Mouse (Mus musculus) hindbrain, embryonic 15.5 days (tissue): ENCODE results near the gene Slc22a12. TPM values are rescaled to one million over a fixed set of nuclear protein-coding genes. Genes with fewer than 3 reads are reported as not detected.

Experiments
- ATAC-seq: fragments of 200-750 bp; cut with Nextera tagmentation; 2 replicates; pipeline ENCODE4 v1.8.0; 2017; ENCODE audit warnings: low read depth, moderate number of reproducible peaks, moderate TSS enrichment; ENCODE audit not compliant: low FRiP score
- H3K27ac ChIP-seq: fragments of 300-500 bp; sonication (generic); replicated peaks from 2 replicates; pipeline ENCODE4 v1.5.1; 2015; ENCODE audit warnings: mild to moderate bottlenecking, inconsistent platforms
- H3K27me3 ChIP-seq: fragments of 300-500 bp; sonication (generic); 2 replicates; pipeline ENCODE4 v1.6.1; 2015; ENCODE audit warnings: control low read depth, inconsistent platforms
- H3K36me3 ChIP-seq: fragments of 300-500 bp; sonication (generic); 2 replicates; pipeline ENCODE4 v1.6.1; 2015; ENCODE audit warnings: control low read depth, inconsistent platforms
- H3K4me1 ChIP-seq: fragments of 300-500 bp; sonication (generic); replicated peaks from 2 replicates; pipeline ENCODE4 v1.6.1; 2015; ENCODE audit warnings: control low read depth, inconsistent platforms
- H3K4me2 ChIP-seq: fragments of 300-500 bp; sonication (generic); 2 replicates; pipeline ENCODE4 v1.6.1; 2015; ENCODE audit warnings: moderate library complexity, mild to moderate bottlenecking, inconsistent platforms
- H3K4me3 ChIP-seq: fragments of 300-500 bp; sonication (generic); 2 replicates; pipeline ENCODE4 v1.5.1; 2015; ENCODE audit warnings: mild to moderate bottlenecking, inconsistent platforms
- H3K9ac ChIP-seq: fragments of 300-500 bp; sonication (generic); 2 replicates; pipeline ENCODE4 v1.6.1; 2015; ENCODE audit warnings: inconsistent platforms
- H3K9me3 ChIP-seq: fragments of 300-500 bp; sonication (generic); 2 replicates; pipeline ENCODE4 v1.6.1; 2016; ENCODE audit warnings: control low read depth, inconsistent platforms
- WGBS: fragments of 180-500 bp; shearing (Covaris S2); methylation state at CpG from one replicate; pipeline ENCODE4 v1.1.7; 2015; 5-methylcytosine and 5-hydroxymethylcytosine counted together
- polyA plus RNA-seq: library from polyadenylated mRNA; unstranded; fragments of >200 nt; fragmentation: Nextera tagmentation; extraction: Ambion mirVana; gene quantifications from 2 replicates; pipeline ENCODE4 v1.2.1, GENCODE M21; 2015

The Slc22a12 gene
- polyA plus RNA-seq, 1 experiment from 2014 or later: not detected

DNA sequence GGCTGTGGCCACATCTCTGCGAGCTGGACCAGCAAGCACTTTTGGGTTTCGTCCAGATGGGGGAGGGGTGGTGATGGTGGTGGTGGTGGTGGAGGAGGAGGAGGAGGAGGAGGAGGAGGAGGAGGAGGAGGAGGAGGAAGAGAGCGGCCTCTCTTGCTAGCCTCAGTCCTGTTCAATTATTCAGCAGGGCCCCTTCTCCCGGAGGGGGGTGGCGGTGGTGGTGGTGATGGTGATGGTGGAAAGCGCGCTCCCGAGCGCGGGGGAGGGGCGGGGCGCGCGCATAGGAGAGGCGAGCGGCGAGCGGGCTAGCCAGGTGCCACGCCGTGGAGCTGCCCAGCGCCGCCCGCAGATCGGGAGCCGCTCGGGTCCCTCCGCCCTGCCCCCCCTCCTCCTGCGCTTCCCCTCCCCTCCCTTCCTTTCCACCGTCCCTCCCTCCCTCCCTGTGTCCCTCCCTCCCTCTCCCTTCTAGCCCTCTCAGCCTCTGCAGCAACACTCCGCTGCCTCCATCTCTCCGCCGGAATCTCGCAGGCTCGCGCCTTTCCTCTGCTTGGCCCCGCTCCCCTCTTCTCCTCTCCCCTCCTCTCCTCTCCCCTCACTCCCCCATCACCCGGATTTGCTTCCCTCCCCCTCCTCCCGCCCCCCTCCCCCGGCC lies 45.6 kb downstream of the Slc22a12 start:
- Histone ChIP-seq H3K9ac (peak overlapping the region; percentile 99), H3K9me3 (no peaks in the 10 kb centered on the region), H3K4me2 (peak overlapping the region; percentile 95), H3K36me3 (no peaks in the 10 kb centered on the region), H3K4me3 (peak overlapping the region; percentile 98), H3K4me1 (peaks cover 56% of the 10 kb centered on the region), H3K27ac (peak overlapping the region; percentile 98), H3K27me3 (no peaks in the 10 kb centered on the region)
- peak; percentile 68 for ATAC-seq
- 0% methylated on average over 11 of the region's 39 CpGs for WGBS

DNA sequence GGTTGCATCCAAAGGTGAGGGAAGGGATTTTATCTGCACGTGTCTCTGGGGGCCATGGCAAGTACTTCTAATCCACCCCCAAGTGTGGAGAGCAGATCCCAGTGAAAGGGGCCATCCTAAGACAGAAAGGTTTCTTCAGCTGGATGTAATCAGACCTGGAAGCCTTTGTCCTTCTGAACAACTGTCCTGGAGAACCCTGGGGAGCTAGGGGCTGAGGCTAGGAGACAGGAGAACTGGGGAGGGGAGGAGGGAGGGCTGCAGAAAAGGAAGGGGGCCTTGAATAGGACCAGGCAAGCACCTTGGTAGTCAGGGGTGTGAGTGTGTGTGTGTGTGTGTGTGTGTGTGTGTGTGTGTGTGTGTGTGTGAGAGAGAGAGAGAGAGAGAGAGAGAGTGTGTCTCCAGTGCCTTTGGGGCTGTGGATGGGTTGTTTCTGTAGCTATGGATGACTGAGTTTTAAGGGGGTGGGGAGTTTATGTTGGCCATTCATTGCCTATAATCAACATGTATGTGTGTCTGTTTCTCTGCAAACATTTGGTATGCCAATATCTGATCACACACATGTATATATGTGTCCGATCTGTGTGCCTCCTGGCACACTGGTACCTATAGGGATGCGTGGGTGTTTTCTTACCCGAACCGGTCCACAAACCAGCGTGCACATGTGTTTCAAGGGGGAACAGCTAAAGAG lies 46.2 kb downstream of the Slc22a12 start:
- Histone ChIP-seq H3K36me3 (no peaks in the 10 kb centered on the region), H3K4me1 (peaks cover 51% of the 10 kb centered on the region), H3K27ac (peak overlapping the region; percentile 98), H3K27me3 (no peaks in the 10 kb centered on the region), H3K9ac (peak overlapping the region; percentile 49), H3K4me2 (peak overlapping the region; percentile 95), H3K9me3 (no peaks in the 10 kb centered on the region), H3K4me3 (peak overlapping the region; percentile 98)
- 3% methylated on average over 6 of the region's 6 CpGs for WGBS
- peak; percentile 19; the same call in 1 of the 2 replicates for ATAC-seq

DNA sequence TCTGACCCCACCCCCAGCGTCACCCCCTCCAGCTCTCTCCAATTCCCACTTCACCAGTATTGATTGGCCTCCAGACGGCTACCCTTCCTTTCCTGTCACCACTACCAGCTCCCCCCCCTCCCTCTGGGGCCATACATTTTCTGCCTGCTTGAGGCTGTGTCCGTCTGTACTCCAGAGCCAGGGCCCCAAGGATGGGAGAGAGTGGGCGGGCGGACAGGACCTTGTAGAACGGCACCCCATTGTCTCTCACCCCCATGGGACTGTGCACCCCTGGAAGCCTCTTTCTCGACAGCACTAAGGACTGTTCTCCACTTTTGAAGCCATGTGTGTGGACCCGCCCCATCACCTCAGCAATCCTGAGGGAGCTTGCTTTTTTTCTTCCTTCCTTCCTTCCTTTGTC lies 47.1 kb downstream of the Slc22a12 start:
- H3K27me3 ChIP-seq: no peaks in the 10 kb centered on the region
- WGBS: 31% methylated on average over 8 of the region's 8 CpGs
- peak overlapping the region; percentile 95 for H3K4me2 ChIP-seq
- no peak overlapping the region for H3K9ac ChIP-seq
- no peak for ATAC-seq
- H3K9me3 ChIP-seq: no peaks in the 10 kb centered on the region
- peak overlapping the region; percentile 98 for H3K27ac ChIP-seq
- 0 out of 2 replicates have a peak, but pooled peaks cover 3% of the 10 kb centered on the region for H3K36me3 ChIP-seq
- no peak overlapping the region for H3K4me3 ChIP-seq
- peaks cover 43% of the 10 kb centered on the region for H3K4me1 ChIP-seq

DNA sequence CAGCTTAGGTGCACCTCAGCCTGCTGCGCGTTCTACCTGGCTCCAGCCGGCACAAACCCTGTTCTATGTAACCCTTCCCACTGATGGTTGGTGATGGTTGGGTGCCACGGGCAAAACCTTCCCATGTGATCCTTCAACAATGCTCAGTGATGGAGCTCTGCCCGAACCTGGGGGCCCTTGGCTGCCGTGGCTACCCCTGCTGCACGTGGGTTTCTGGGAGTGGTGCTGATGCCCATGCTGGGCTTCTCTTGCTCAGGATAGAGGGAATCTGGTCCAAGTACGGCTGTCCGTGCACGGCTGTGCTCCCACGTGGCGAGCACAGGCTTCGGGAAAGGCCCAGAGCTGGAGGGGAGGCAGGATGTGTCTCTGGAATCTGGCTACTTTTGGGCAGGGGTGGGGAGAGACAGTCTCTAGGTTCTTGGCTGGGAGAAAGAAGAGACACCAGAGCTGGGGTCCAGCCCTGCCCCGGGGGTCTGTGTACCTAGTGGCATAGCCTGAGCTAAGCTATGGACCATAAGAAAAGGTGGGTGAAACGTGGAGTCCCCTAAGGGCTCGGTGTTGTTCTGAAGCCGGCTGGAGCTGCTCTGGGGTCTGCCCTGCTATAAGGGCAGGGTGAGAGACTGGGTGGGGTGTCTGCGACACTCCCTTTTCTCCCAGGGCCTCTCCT lies 48.2 kb downstream of the Slc22a12 start:
- H3K4me1 ChIP-seq: peaks cover 32% of the 10 kb centered on the region

DNA sequence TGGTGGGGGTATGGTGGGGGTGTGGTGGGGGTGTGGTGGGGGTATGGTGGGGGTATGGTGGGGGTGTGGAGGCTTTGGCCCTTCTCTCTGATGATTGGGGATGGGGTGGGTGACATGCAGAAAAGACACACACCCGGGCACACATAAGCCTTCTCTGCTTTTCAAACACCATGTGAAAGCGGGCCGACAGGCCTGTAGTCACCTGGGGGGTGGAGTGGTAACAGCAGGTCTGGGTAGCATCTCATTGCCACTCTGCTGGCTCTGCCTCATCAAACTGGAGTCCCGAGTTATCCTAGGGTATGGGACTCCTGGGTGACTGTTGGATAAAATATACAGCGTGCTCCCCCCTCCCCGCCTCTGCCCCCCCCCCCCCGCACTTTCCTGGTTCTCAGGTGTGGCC lies 48.8 kb downstream of the Slc22a12 start:
- Histone ChIP-seq H3K27ac (no peak overlapping the region), H3K27me3 (no peaks in the 10 kb centered on the region), H3K9ac (no peak overlapping the region), H3K36me3 (0 out of 2 replicates have a peak, but pooled peaks cover 5% of the 10 kb centered on the region), H3K4me3 (no peak overlapping the region), H3K9me3 (no peaks in the 10 kb centered on the region), H3K4me1 (peaks cover 33% of the 10 kb centered on the region), H3K4me2 (no peak overlapping the region)
- no peak for ATAC-seq
- WGBS: 53% methylated on average over 6 of the region's 7 CpGs

More for the DNA sequence above, 48.2 kb downstream of the Slc22a12 start:
- Histone ChIP-seq H3K27me3 (no peaks in the 10 kb centered on the region), H3K36me3 (0 out of 2 replicates have a peak, but pooled peaks cover 5% of the 10 kb centered on the region), H3K4me2 (no peak overlapping the region), H3K27ac (no peak overlapping the region), H3K4me3 (no peak overlapping the region), H3K9me3 (no peaks in the 10 kb centered on the region), H3K9ac (no peak overlapping the region)
- no peak for ATAC-seq
- WGBS: 70% methylated on average over 18 of the region's 18 CpGs

DNA sequence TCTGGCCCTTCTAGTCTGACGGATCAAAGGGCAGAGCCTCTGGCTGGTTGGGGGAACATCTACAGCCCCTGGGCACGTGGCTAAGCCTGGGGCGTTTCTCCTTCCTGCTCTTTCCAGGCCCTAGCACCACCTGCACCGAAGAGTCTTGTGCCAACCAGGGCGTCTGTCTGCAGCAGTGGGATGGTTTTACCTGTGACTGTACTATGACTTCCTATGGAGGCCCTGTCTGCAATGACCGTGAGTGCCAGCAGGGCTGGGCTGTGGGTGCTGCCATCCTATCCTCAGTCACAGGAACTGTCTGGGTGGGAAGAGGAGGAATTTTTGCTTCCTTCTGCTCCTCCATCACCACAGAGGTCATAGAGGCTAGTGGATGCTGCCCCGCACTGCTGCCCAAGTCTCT lies 49.6 kb downstream of the Slc22a12 start:
- H3K4me3 ChIP-seq: no peak overlapping the region
- H3K4me1 ChIP-seq: peaks cover 37% of the 10 kb centered on the region
- H3K9me3 ChIP-seq: no peaks in the 10 kb centered on the region
- ATAC-seq: no peak
- H3K36me3 ChIP-seq: 0 out of 2 replicates have a peak, but pooled peaks cover 5% of the 10 kb centered on the region
- H3K4me2 ChIP-seq: no peak overlapping the region
- 0 out of 2 replicates have a peak overlapping the region, but pooled peaks have one; percentile 20 for H3K27ac ChIP-seq
- no peaks in the 10 kb centered on the region for H3K27me3 ChIP-seq
- WGBS: 75% methylated on average over 7 of the region's 7 CpGs
- no peak overlapping the region for H3K9ac ChIP-seq

DNA sequence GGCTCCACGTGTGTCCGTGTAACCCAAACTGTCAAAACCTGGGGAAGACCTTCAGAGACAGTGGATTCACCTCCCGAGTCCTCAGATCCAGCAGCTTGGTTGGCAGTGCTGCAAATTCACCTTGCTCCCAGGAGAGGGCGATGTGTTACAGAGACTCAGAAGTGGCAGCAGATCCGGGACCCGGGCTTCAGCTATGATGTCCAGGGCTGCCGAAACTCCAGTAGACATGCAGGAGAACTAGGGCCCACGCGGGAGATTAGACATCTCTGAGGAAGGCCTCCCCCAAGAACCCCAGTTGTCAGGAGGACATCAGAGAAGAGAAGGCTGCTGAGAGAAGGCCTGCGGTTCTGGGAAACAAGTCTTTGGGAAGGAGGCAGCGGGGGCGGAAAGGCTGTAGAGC lies 50.7 kb downstream of the Slc22a12 start:
- no peaks in the 10 kb centered on the region for H3K9me3 ChIP-seq
- peak overlapping the region; percentile 11; the same call in 1 of the 2 replicates for H3K4me2 ChIP-seq
- H3K9ac ChIP-seq: no peak overlapping the region
- no peak overlapping the region for H3K4me3 ChIP-seq
- peaks cover 37% of the 10 kb centered on the region for H3K4me1 ChIP-seq
- H3K27ac ChIP-seq: peak overlapping the region; percentile 31; the same call in 1 of the 2 replicates
- WGBS: 19% methylated on average over 12 of the region's 12 CpGs
- no peaks in the 10 kb centered on the region for H3K27me3 ChIP-seq
- ATAC-seq: no peak
- H3K36me3 ChIP-seq: 0 out of 2 replicates have a peak, but pooled peaks cover 5% of the 10 kb centered on the region

DNA sequence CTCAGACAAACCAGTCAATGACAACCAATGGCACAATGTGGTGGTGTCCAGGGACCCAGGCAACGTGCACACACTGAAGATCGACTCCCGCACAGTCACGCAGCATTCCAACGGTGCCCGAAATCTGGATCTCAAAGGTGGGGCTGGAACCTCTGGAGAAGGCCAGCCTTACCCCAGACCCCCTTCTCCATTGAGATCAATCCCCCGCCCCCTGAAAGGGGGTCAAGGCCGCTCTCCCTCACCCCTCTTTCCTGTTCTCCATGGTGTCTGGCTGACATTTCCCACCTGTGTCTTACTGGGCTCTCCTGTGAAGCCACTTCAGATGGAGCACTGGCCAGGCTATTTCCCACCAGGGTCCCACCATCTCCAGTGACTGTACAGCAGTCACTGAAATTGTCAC lies 51.3 kb downstream of the Slc22a12 start:
- WGBS: 89% methylated on average over 8 of the region's 8 CpGs
- no peak for ATAC-seq
- H3K9me3 ChIP-seq: no peaks in the 10 kb centered on the region
- peaks cover 32% of the 10 kb centered on the region for H3K4me1 ChIP-seq
- no peaks in the 10 kb centered on the region for H3K27me3 ChIP-seq
- H3K9ac ChIP-seq: no peak overlapping the region
- H3K4me2 ChIP-seq: no peak overlapping the region
- no peak overlapping the region for H3K4me3 ChIP-seq
- H3K27ac ChIP-seq: no peak overlapping the region
- 0 out of 2 replicates have a peak, but pooled peaks cover 5% of the 10 kb centered on the region for H3K36me3 ChIP-seq

DNA sequence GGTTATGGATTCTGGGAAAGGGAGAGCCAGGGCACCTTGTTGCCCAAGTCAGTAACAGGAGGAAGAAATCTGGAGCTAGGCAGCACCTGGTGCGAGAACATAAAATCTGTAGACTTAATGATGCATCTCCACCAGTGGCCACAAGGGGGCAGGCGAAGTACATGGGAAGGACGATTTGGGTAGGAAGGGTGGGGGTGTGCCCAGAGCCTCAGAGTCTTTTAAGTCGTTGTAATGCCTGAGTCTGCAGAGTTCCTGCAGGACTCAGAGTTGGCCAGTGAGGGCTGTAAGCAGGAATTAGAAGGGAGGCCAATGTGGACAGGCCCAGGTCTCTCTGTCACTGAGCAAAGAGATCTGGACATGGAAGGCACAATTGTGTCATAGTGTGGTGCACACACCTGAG lies 53.8 kb downstream of the Slc22a12 start:
- no peaks in the 10 kb centered on the region for H3K9me3 ChIP-seq
- H3K4me2 ChIP-seq: no peak overlapping the region
- no peaks in the 10 kb centered on the region for H3K27me3 ChIP-seq
- no peak overlapping the region for H3K4me3 ChIP-seq
- H3K4me1 ChIP-seq: peaks cover 13% of the 10 kb centered on the region; the same call in 1 of the 2 replicates
- H3K9ac ChIP-seq: no peak overlapping the region
- 0% methylated on average over 4 of the region's 4 CpGs for WGBS
- H3K36me3 ChIP-seq: 0 out of 2 replicates have a peak, but pooled peaks cover 8% of the 10 kb centered on the region
- H3K27ac ChIP-seq: 0 out of 2 replicates have a peak overlapping the region, but pooled peaks have one; percentile 2
- peak; percentile 56 for ATAC-seq
